Mouse (Mus musculus) monocyte, adult 59 days (primary cell): ENCODE data around the gene Slc4a7. TPM values are rescaled to one million over a fixed set of nuclear protein-coding genes. Genes with fewer than 3 reads are reported as not detected.

Experiments
- total RNA-seq, 2 experiments: library from RNA; stranded (reverse); gene quantifications; one replicate each; pipeline ENCODE4 v1.2.4; 2023

Gene Slc4a7
- 10 to 100 TPM; 61.7 to 65.1 TPM for total RNA-seq

GRCm38 (mm10) chr14:14701710-14702329 is at the start of gene Slc4a7:
TSS of gene Slc4a7 (plus strand) at chr14:14702279.

GRCm38 (mm10) chr14:14803115-14803514 is 101.0 kb downstream of the Slc4a7 start, which contains the start of gene Nek10:
TSS of gene Nek10 (plus strand) at chr14:14803415.

Other genes starting within 250 kb of the Slc4a7 start
- gene Nek10, start 101.1 kb downstream of the Slc4a7 start, total RNA-seq, result under 1 TPM in 1 of 2 experiments, not detected in 1; 0.13 TPM